Mouse (Mus musculus) thymus, adult 2 months (tissue): ENCODE results near the gene Hapln4. TPM values are rescaled to one million over a fixed set of nuclear protein-coding genes. Genes with fewer than 3 reads are reported as not detected.

Source experiments
- DNase-seq: peaks from one replicate; pipeline ENCODE4 v3.0.0; 2021
- H3K27ac ChIP-seq: fragments of 200-500 bp; 2 replicates; pipeline ENCODE4 v1.5.1; 2012; ENCODE audit warnings: low read length, control low read depth; ENCODE audit not compliant: control insufficient read depth, insufficient read depth
- H3K27me3 ChIP-seq: fragments of 200-500 bp; 2 replicates; pipeline ENCODE4 v1.6.1; 2012; ENCODE audit warnings: mild to moderate bottlenecking, low read length, moderate library complexity, mixed read lengths; ENCODE audit not compliant: control insufficient read depth, insufficient read depth
- H3K36me3 ChIP-seq: fragments of 200-500 bp; 2 replicates; pipeline ENCODE4 v1.6.1; 2012; ENCODE audit warnings: mild to moderate bottlenecking, low read length, moderate library complexity; ENCODE audit not compliant: control insufficient read depth, insufficient read depth
- H3K4me1 ChIP-seq: fragments of 200-500 bp; replicated peaks from 2 replicates; pipeline ENCODE4 v1.6.1; 2012; ENCODE audit warnings: low read length; ENCODE audit not compliant: control insufficient read depth, insufficient read depth
- H3K4me3 ChIP-seq: fragments of 200-500 bp; 2 replicates; pipeline ENCODE4 v1.5.1; 2012; ENCODE audit warnings: mild to moderate bottlenecking, low read length, control low read depth, moderate library complexity; ENCODE audit not compliant: control insufficient read depth, insufficient read depth
- CTCF ChIP-seq: fragments of 200-500 bp; IDR thresholded peaks from 2 replicates; pipeline ENCODE4 v1.5.1; 2012; ENCODE audit warnings: mild to moderate bottlenecking, control low read depth, low read length, moderate library complexity, borderline replicate concordance; ENCODE audit not compliant: control insufficient read depth, poor library complexity, insufficient read depth; ENCODE audit errors: extremely low read depth
- POLR2A ChIP-seq: fragments of 200-500 bp; IDR thresholded peaks from 2 replicates; pipeline ENCODE4 v1.6.1; 2012; ENCODE audit warnings: mild to moderate bottlenecking, low read length, control low read depth, moderate library complexity; ENCODE audit not compliant: control insufficient read depth, poor library complexity, insufficient read depth; ENCODE audit errors: extremely low read depth
- WGBS: fragments of 180-500 bp; shearing (Covaris S2); methylation state at CpG from one replicate; pipeline ENCODE4 v1.1.7; 2018; 5-methylcytosine and 5-hydroxymethylcytosine counted together
- polyA plus RNA-seq: library from polyadenylated mRNA; depleted of rRNA; stranded (reverse); fragments of >200 nt; gene quantifications from 2 replicates; pipeline ENCODE4 v1.2.3, GENCODE M21; 2012

Hapln4 gene
- polyA plus RNA-seq, 1 experiment, result 0.11 TPM

DNA sequence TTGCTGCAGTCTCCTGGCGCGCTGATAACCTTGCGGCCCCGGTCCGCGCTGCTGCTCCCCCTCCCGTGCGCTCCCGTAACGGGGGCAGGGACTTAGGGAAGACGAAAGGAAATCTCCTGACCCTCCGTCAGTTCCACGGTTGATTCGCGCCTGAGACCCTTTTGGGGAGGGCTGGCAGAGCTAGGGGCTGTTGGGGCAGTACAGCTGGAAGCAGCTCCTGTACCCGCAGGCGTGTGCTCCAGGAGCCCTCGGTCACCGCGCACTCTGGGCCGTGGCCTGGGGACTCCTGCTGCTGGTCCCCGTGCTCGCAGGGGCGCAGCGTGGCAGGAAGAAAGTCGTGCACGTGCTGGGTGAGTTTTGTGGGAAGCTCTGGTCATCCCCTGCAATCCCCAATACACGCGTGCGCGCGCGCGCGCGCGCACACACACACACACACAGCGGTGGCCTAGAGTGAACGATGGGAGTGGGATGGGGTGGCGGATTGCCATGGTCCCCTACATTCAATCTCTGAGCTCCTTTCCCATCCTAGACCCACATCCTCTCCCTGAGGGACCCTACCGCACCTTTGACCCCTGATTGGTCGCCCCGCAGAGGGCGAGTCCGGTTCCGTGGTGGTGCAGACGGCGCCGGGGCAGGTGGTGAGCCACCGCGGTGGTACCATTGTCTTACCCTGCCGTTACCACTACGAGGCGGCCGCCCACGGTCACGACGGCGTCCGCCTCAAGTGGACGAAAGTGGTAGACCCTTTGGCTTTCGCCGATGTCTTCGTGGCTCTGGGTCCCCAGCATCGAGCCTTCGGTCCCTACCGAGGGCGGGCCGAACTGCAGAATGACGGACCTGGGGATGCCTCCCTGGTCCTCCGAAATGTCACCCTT is 1.2 kb downstream of the Hapln4 start:
- TF ChIP-seq POLR2A, result no peak
- TF ChIP-seq CTCF, result no peak
- Histone ChIP-seq H3K4me1 (peaks cover 5% of the 10 kb centered on the region; the same call in 1 of the 2 replicates), H3K27me3 (peaks cover 26% of the 10 kb centered on the region), H3K27ac (no peak overlapping the region), H3K4me3 (no peak overlapping the region), H3K36me3 (no peaks in the 10 kb centered on the region)
- 6% methylated on average over 71 of the region's 71 CpGs for WGBS
- DNase-seq, result no peak

DNA sequence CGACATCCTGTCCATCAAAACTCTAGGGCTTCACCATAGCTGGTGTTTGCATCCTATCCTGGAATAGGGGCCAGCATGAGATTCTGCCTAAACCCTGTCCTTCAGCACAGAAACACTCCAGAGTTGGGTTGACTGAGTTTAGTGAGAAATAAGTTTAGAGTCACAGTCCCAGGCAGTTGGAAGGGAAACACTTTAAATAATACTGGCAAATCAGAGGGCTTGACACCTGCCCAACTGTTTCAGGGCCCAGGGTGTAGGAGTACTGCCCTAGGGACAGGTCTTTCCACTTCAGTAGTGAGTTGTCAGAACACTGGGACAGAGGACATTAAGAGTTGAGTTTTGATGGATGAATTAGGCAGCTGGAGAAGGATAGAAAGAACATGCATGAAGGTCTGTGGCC is 2.9 kb downstream of the Hapln4 start:
- Histone ChIP-seq H3K27ac (no peak overlapping the region), H3K4me1 (peaks cover 5% of the 10 kb centered on the region; the same call in 1 of the 2 replicates), H3K36me3 (no peaks in the 10 kb centered on the region), H3K4me3 (no peak overlapping the region), H3K27me3 (peaks cover 26% of the 10 kb centered on the region)
- TF ChIP-seq CTCF (no peak), POLR2A (no peak)
- 47% methylated on average over 1 of the region's 1 CpGs for WGBS
- DNase-seq, result no peak

DNA sequence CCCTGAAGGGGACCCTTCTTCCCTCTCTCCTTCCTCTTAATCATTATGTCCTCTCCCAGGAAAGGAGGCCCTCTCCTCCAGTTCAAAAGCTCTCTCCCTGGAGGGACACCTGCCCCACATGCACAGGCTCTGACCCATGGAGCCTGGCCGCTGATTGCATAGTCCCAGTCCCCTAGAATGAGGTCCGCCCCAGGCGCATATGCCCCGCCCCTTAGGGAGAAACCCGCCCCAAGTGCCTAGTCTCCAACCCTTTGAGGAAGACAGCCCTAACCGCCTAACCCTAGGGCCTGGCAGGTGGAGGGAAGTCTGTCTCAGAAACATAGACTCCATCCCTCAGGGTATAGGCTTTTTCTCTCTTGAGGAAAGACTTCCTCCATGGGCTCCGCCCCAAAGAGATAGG is 4.0 kb downstream of the Hapln4 start:
- TF ChIP-seq POLR2A (no peak), CTCF (no peak)
- Histone ChIP-seq H3K27ac (no peak overlapping the region), H3K4me3 (no peak overlapping the region), H3K36me3 (no peaks in the 10 kb centered on the region), H3K27me3 (peaks cover 26% of the 10 kb centered on the region), H3K4me1 (peaks cover 5% of the 10 kb centered on the region; the same call in 1 of the 2 replicates)
- WGBS, result 12% methylated on average over 7 of the region's 7 CpGs
- no peak for DNase-seq

DNA sequence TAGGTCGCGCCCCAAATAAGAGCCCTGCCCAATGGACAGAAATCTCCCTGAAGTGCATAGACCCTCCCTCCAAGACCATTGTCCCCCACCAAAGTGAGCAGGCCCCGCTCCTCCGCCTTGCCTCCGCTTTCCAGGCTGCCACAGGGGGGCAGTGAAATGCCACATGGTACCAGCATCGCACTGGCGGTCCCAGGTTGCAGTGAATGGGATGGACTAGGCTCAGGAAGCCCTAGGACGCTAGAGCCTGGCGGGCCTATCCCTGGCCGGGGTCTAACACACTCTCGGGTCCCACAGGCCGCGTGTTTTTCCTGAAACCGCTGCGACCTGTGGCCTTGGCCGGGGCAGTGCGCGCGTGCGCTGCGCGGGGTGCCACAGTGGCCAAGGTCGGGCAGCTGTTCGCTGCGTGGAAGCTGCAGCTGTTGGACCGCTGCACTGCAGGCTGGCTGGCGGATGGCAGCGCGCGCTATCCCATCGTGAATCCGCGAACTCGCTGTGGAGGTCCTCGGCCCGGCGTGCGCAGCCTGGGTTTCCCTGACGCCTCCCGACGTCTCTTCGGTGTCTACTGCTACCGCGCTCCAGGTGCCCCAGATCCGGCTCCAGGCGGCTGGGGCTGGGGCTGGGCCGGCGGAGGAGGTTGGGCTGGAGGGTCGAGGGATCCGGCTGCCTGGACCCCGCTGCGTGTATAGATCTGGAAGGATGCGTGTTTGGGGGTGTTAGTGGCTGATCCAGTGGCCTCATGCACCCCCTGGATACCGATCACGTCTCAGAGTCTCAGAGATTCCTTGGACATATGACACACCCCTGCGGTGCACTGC is 4.8 kb downstream of the Hapln4 start:
- H3K27ac ChIP-seq, result no peak overlapping the region
- H3K36me3 ChIP-seq, result no peaks in the 10 kb centered on the region
- no peak overlapping the region for H3K4me3 ChIP-seq
- 10% methylated on average over 56 of the region's 56 CpGs for WGBS
- TF ChIP-seq POLR2A (no peak), CTCF (0 out of 2 replicates have a peak, but pooled peaks have one; percentile 36)
- DNase-seq, result peak; percentile 14
- peaks cover 5% of the 10 kb centered on the region; the same call in 1 of the 2 replicates for H3K4me1 ChIP-seq
- H3K27me3 ChIP-seq, result peaks cover 26% of the 10 kb centered on the region

DNA sequence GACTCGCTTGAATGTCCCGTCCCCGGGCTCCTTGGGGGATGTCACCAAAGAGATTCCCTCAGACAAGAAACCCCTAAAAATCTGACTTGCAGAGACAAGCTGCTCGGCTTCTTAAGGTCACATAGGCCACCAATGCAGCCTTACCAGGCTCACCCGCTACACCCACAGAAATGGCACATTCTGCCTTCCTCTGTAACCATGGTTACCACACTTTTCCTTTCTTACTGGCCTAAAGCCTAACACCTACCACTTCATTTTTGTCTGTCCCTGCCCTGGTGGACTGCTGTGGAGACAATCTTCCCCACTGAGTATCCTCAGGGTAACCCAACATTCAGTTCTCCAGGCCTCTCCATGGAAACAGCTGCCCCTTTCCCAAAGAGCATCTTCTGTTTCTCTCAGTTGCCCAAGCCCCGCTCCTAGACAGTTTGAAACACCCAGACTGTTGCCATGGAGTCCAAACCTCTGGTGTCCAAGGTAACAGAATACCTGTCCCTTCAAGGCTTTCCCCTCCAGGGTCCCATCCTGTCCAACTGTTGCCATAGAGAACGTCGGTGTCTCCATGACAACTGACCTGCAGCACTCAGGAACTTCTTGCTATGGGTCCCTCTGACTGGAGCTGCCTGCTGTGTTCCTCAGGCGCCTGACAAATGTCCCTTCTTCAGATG is 6.2 kb downstream of the Hapln4 start:
- no peak for DNase-seq
- 69% methylated on average over 9 of the region's 9 CpGs for WGBS
- TF ChIP-seq CTCF, result no peak
- TF ChIP-seq POLR2A, result no peak
- Histone ChIP-seq H3K36me3 (no peaks in the 10 kb centered on the region), H3K4me1 (no peaks in the 10 kb centered on the region), H3K27ac (no peak overlapping the region), H3K27me3 (peaks cover 23% of the 10 kb centered on the region), H3K4me3 (no peak overlapping the region)

DNA sequence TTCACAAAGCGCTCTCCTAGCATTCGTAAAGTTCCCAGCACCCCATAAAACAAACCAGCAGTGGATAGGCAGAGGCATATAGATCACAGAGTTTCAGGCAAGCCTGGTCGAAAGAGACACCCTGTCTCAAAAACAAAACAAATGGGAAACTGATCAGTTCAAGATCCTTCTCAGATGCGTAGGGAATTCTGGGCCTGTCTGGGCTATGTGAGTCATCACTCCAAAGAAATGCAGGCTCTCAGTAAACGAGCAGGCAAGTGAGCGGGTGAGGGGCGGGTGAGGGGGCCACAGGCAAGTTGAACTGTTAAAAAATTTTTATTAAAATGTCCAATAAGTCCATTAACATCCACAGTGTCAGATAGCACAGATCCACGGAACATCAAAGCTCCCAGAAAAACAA is 9.5 kb downstream of the Hapln4 start:
- no peak for DNase-seq
- Histone ChIP-seq H3K27me3 (peaks cover 9% of the 10 kb centered on the region), H3K36me3 (no peaks in the 10 kb centered on the region), H3K4me1 (no peaks in the 10 kb centered on the region), H3K27ac (no peak overlapping the region), H3K4me3 (no peak overlapping the region)
- 82% methylated on average over 8 of the region's 8 CpGs for WGBS
- TF ChIP-seq POLR2A (no peak), CTCF (no peak)
